Mouse (Mus musculus): ENCODE measurements around the gene Rdh8.
"Not testable (repeated sequence)": the region's sequence is repeated elsewhere in the genome, so short reads cannot be mapped to it uniquely, and the experiment has no call there.

Rdh8 gene

GRCm38 (mm10) chr9:20835431-20835954 is 17.2 kb downstream of the Rdh8 start:
- intact Hi-C loops (cut with DNase I) = not testable (repeated sequence)

GRCm38 (mm10) chr9:20837184-20837947 is 19.1 kb downstream of the Rdh8 start:
- intact Hi-C loops (cut with DNase I) = no loop called here

- intact Hi-C loops (cut with DNase I) = no loop called here
Observed at GRCm38 (mm10) chr9:20838931-20839330, 20.6 kb downstream of the Rdh8 start.

- intact Hi-C loops (cut with DNase I) = no loop called here
Observed at GRCm38 (mm10) chr9:20842211-20842610, 23.9 kb downstream of the Rdh8 start.

GRCm38 (mm10) chr9:20842670-20843069 is 24.4 kb downstream of the Rdh8 start:
- intact Hi-C loops (cut with DNase I) = no loop called here

- intact Hi-C loops (cut with DNase I) = no loop called here
Observed at GRCm38 (mm10) chr9:20850179-20850578, 31.9 kb downstream of the Rdh8 start.

- intact Hi-C loops (cut with DNase I) = no loop called here
Observed at GRCm38 (mm10) chr9:20857131-20857530, 38.8 kb downstream of the Rdh8 start.

GRCm38 (mm10) chr9:20859926-20860325 is 41.6 kb downstream of the Rdh8 start:
- intact Hi-C loops (cut with DNase I) = no loop called here

GRCm38 (mm10) chr9:20861821-20862220 is 43.5 kb downstream of the Rdh8 start:
- intact Hi-C loops (cut with DNase I) = no loop called here

- intact Hi-C loops (cut with DNase I) = no loop called here
Observed at GRCm38 (mm10) chr9:20862225-20862624, 43.9 kb downstream of the Rdh8 start.

GRCm38 (mm10) chr9:20866879-20867278 is 48.6 kb downstream of the Rdh8 start:
- intact Hi-C loops (cut with DNase I) = no loop called here

GRCm38 (mm10) chr9:20868448-20869001 is 50.2 kb downstream of the Rdh8 start, which contains the start of gene A230050P20Rik:
Gene A230050P20Rik, plus strand, starts transcription at chr9:20868642.
- intact Hi-C loops (cut with DNase I) = no loop called here

- intact Hi-C loops (cut with DNase I) = no loop called here
Observed at GRCm38 (mm10) chr9:20869246-20869645, 50.9 kb downstream of the Rdh8 start.

- intact Hi-C loops (cut with DNase I) = no loop called here
Observed at GRCm38 (mm10) chr9:20870211-20871173, 52.2 kb downstream of the Rdh8 start.

GRCm38 (mm10) chr9:20872991-20873390 is 54.7 kb downstream of the Rdh8 start:
- intact Hi-C loops (cut with DNase I) = no loop called here

- intact Hi-C loops (cut with DNase I) = no loop called here
Observed at GRCm38 (mm10) chr9:20873521-20873920, 55.2 kb downstream of the Rdh8 start.

- intact Hi-C loops (cut with DNase I) = no loop called here
Observed at GRCm38 (mm10) chr9:20875021-20875790, 56.9 kb downstream of the Rdh8 start.

Measured in adrenal gland (tissue).